Mouse (Mus musculus) liver, embryonic 14.5 days (tissue): ENCODE measurements at regions not wholly inside any gene's neighbourhood (a gene's known extent, or its start where the extent isn't known, plus 50 kb on each side); places are given as distances from the start of the nearest gene placed in this dataset.

Experiments used
- CTCF ChIP-seq: IDR thresholded peaks from 2 replicates; pipeline ENCODE4 v1.5.1; 2016; ENCODE audit warnings: antibody characterized with exemption, low read depth, control low read depth
- EP300 ChIP-seq: IDR thresholded peaks from 2 replicates; pipeline ENCODE4 v1.6.1; 2016; ENCODE audit warnings: antibody characterized with exemption, low read depth

GRCm38 (mm10) chr13:44105161-44105560, 320.6 kb downstream of the Cd83 start:
- TF ChIP-seq EP300 (no peak), CTCF (no peak)
